Mouse (Mus musculus) testis, adult 2 months (tissue): ENCODE results near the gene Tnnt3. TPM values are rescaled to one million over a fixed set of nuclear protein-coding genes. Genes with fewer than 3 reads are reported as not detected.
A peak's percentile ranks its signal among the peaks of the same experiment; 100 is the strongest.

Source experiments
- H3K27ac ChIP-seq: fragments of 200-500 bp; 2 replicates; pipeline ENCODE4 v1.5.1; 2012; ENCODE audit warnings: low read depth, low read length; ENCODE audit not compliant: control insufficient read depth, insufficient read depth
- H3K27me3 ChIP-seq: fragments of 200-500 bp; 2 replicates; pipeline ENCODE4 v1.6.1; 2012; ENCODE audit warnings: mild to moderate bottlenecking, low read length, moderate library complexity; ENCODE audit not compliant: control insufficient read depth, insufficient read depth
- H3K36me3 ChIP-seq: fragments of 200-500 bp; 2 replicates; pipeline ENCODE4 v1.6.1; 2012; ENCODE audit warnings: mild to moderate bottlenecking, low read length; ENCODE audit not compliant: control insufficient read depth, insufficient read depth
- H3K4me1 ChIP-seq: fragments of 200-500 bp; 2 replicates; pipeline ENCODE4 v1.6.1; 2012; ENCODE audit warnings: low read length; ENCODE audit not compliant: control insufficient read depth, insufficient read depth
- H3K4me3 ChIP-seq: fragments of 200-500 bp; 2 replicates; pipeline ENCODE4 v1.5.1; 2012; ENCODE audit warnings: low read depth, mild to moderate bottlenecking, low read length, moderate library complexity, mixed read lengths; ENCODE audit not compliant: control insufficient read depth
- CTCF ChIP-seq: fragments of 200-500 bp; IDR thresholded peaks from 2 replicates; pipeline ENCODE4 v1.5.1; 2012; ENCODE audit warnings: low read depth, mild to moderate bottlenecking, inconsistent platforms, low read length, moderate library complexity; ENCODE audit not compliant: control insufficient read depth, insufficient read depth, insufficient replicate concordance
- POLR2A ChIP-seq: fragments of 200-500 bp; IDR thresholded peaks from 2 replicates; pipeline ENCODE4 v1.6.1; 2012; ENCODE audit warnings: low read depth, mild to moderate bottlenecking, inconsistent platforms, low read length, moderate library complexity; ENCODE audit not compliant: control insufficient read depth
- polyA plus RNA-seq: library from polyadenylated mRNA; depleted of rRNA; stranded (reverse); fragments of >200 nt; gene quantifications from 2 replicates; pipeline ENCODE4 v1.2.3, GENCODE M21; 2012

Tnnt3 gene
- polyA plus RNA-seq, 1 experiment: not detected

DNA sequence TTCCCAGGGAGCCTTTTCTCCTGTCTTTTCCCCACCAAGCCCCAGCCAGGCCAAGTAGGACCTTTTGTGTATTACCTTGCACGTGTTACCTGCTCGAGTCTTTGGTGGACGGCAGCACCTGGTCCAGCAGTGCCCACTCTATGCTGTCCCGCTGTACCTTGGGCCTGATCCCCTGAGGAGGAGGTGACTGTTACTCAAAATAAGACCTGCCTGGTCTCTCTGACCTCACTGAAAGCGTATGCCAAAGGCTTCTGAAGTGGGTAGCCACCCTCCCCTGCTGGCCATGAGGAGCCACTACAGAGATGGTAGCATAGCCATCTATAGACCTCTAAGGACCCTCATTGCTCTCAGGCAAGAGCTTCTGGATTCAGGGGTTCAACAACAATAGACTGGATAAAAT, 1.8 kb upstream of the Tnnt3 start:
- Histone ChIP-seq H3K4me3 (no peak overlapping the region), H3K27me3 (no peaks in the 10 kb centered on the region), H3K36me3 (no peaks in the 10 kb centered on the region), H3K27ac (no peak overlapping the region), H3K4me1 (no peaks in the 10 kb centered on the region)
- TF ChIP-seq POLR2A (no peak), CTCF (no peak)

DNA sequence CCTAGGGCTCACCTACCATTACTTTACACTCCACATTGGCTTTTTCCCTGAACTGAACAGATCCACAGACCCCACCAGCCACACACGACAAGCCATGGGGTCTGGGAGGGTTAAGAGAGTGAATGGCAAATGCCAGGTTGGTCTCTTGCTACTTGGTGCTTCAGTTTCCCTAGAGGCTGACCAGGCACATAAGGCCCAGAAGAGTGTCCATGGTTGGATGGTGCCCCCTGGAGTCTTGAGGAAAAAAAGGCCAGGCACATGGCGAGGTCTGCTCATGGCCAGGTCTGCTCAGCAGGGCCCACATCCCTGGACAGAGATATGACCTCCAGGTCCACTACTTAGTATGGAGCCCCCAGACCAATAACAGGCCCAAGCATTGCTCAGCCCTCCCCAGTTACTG, 861 bp upstream of the Tnnt3 start:
- TF ChIP-seq CTCF (peak; percentile 43; the same call in 1 of the 2 replicates), POLR2A (no peak)
- Histone ChIP-seq H3K27me3 (no peaks in the 10 kb centered on the region), H3K4me1 (no peaks in the 10 kb centered on the region), H3K4me3 (no peak overlapping the region), H3K27ac (no peak overlapping the region), H3K36me3 (no peaks in the 10 kb centered on the region)

DNA sequence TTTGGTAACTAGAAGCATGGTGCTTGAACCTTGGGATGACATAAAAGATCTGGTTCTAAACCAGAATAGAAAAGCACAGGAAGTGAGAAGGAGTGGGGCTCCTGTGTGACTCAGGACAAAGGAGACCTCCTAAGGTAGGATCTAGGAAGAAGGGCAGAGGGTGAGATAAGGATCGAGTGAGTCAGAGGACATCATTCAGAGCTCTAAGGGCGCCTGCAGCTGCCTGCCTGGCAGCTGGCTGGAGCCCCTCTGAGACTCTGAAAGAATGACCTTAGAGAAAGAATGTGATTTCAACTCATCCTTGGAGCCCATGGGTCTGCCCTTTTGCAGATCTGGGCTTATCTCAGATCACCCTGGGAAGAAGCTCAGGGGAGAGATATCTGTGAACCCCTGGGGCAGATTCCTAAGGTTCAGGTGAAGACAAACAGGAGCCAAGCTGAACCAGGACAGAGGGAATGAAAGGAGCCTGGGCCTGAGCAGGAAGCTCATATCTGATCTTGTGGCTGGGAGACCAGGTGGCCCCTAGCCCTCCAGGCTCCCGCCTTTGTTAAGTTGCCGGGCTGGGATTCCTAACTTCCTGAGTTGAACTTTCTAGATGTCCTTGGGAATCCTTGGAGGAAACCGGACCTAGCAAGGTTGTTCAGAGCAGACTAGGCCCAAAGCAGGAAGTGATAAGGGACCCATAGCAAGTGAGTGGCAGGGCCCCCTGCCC, 530 bp downstream of the Tnnt3 start:
- H3K36me3 ChIP-seq: no peaks in the 10 kb centered on the region
- H3K4me1 ChIP-seq: no peaks in the 10 kb centered on the region
- no peak overlapping the region for H3K4me3 ChIP-seq
- TF ChIP-seq CTCF: no peak
- no peak for TF ChIP-seq POLR2A
- no peak overlapping the region for H3K27ac ChIP-seq
- H3K27me3 ChIP-seq: no peaks in the 10 kb centered on the region

DNA sequence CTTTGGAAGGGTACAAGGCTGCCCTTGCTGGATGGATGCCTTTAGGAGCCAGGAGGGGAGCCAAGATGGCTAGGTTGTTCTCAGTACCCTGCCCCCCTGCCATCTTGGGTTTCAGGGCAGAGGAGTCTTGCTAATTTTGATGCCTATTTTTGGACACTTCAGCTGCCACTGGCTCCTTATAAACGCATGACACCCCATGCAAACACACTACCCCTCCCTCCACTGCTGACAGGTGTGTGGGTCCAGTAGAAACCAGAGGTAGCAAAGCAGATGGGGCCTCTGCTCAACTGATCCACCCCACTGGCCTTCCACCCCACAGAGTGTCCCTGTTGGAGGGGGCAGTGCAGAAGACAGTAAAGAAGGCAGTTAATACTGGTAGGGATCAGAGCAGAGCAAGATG, 1.4 kb downstream of the Tnnt3 start:
- H3K36me3 ChIP-seq: no peaks in the 10 kb centered on the region
- TF ChIP-seq CTCF: no peak
- no peak for TF ChIP-seq POLR2A
- H3K27me3 ChIP-seq: no peaks in the 10 kb centered on the region
- H3K4me3 ChIP-seq: no peak overlapping the region
- no peaks in the 10 kb centered on the region for H3K4me1 ChIP-seq
- H3K27ac ChIP-seq: no peak overlapping the region

DNA sequence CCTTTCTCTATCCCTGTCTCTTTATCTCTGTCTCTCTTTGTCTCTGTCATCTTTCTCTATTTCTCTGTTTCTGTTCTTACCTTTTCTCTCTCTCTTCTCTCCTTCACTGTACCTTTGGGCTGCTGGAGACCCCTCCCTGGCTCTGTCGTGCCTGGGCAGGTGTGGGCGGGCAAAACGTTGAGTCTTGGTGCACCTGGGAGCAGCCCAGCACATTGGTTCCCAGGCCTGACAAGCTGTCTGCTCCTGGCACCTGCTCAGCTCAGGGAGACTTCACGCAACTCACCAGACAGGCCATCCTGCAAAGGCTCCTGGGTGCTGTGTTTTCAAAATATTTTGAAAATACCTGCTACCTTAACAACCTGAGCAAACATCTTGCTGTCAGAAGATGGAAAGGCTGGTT, 4.6 kb downstream of the Tnnt3 start:
- H3K4me3 ChIP-seq: no peak overlapping the region
- H3K36me3 ChIP-seq: no peaks in the 10 kb centered on the region
- TF ChIP-seq POLR2A (no peak), CTCF (no peak)
- H3K27ac ChIP-seq: no peak overlapping the region
- no peaks in the 10 kb centered on the region for H3K4me1 ChIP-seq
- no peaks in the 10 kb centered on the region for H3K27me3 ChIP-seq

GRCm38 (mm10) chr7:142505942-142506341, 7.3 kb downstream of the Tnnt3 start:
- no peaks in the 10 kb centered on the region for H3K27me3 ChIP-seq
- TF ChIP-seq POLR2A: no peak
- TF ChIP-seq CTCF: no peak
- H3K4me3 ChIP-seq: no peak overlapping the region
- H3K4me1 ChIP-seq: no peaks in the 10 kb centered on the region
- H3K36me3 ChIP-seq: no peaks in the 10 kb centered on the region
- H3K27ac ChIP-seq: no peak overlapping the region

DNA sequence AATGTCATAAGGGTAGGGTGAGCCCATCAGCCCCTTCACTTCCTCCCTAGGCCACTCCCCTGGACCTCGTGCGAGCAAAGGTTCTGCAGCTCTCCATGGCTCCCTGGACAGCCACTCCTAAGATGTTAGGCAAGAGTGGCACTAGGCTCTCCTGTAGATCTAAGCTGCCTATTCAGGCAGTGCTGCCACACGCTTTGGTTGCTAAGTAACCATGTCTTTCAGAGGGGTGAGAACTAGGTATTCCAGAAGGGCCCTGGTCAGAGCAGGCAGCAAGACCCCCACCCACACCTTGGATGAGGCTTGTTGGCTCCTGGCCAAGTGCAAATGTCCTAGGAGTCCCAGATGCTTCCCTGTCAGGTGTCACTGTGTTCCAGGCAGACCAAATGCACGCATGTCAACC, 7.9 kb downstream of the Tnnt3 start:
- Histone ChIP-seq H3K27me3 (no peaks in the 10 kb centered on the region), H3K4me1 (no peaks in the 10 kb centered on the region), H3K27ac (no peak overlapping the region), H3K36me3 (no peaks in the 10 kb centered on the region), H3K4me3 (no peak overlapping the region)
- TF ChIP-seq POLR2A (no peak), CTCF (no peak)

DNA sequence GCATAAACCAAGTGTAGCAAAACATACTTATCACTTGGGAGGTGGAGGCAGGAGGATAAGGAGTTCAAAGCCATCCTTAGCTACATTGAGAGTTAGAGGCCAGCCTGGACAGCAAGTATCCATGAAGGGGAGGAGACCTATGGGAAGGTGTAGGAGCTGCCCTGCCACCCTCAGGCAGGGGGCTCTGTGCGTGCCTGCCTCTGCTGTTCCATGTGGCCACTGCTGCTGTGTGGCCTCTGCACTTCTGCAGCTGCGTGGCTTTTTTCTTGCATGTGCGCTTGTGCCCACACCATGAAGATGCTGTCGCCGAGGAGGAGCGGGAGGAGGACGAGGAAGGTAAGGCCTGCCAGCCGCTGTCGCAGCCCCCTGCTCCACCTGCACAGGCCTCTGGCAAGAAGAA, 8.8 kb downstream of the Tnnt3 start:
- no peaks in the 10 kb centered on the region for H3K27me3 ChIP-seq
- no peak for TF ChIP-seq CTCF
- no peak for TF ChIP-seq POLR2A
- H3K36me3 ChIP-seq: no peaks in the 10 kb centered on the region
- no peak overlapping the region for H3K4me3 ChIP-seq
- no peaks in the 10 kb centered on the region for H3K4me1 ChIP-seq
- no peak overlapping the region for H3K27ac ChIP-seq
